Mouse (Mus musculus) testis, postnatal 10 days (tissue): ENCODE measurements around the gene Upk3b.
"Not testable (repeated sequence)": the region's sequence is repeated elsewhere in the genome, so short reads cannot be mapped to it uniquely, and the experiment has no call there.

ENCODE experiments used
- DNase-seq: peaks from one replicate; pipeline ENCODE4 v3.0.0; 2021; ENCODE audit warnings: low spot score

Gene Upk3b

GRCm38 (mm10) chr5:136034868-136035267 is 3.4 kb upstream of the Upk3b start:
- no peak for DNase-seq

GRCm38 (mm10) chr5:136035285-136035684 is 3.0 kb upstream of the Upk3b start:
- no peak for DNase-seq

DNA sequence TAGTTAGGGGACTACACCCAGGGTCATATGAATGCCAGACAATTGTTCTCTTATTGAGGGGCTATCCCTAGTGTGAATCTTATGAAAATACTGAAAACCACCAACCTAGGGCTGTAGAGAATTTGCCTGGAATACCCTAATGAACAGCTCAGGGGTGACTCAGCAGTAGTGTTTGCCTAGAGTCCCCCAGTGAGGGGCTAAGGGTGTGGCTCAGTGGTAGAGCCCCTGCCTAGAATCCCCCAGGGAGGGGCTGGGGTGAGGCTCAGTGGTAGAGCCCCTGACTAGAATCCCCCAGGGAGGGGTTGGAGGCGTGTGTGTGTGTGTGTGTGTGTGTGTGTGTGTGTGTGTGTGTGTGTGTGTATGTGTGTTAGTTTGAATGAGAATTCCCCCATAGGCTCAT is 1.6 kb upstream of the Upk3b start:
- no peak for DNase-seq

GRCm38 (mm10) chr5:136040210-136040609 is 1.9 kb downstream of the Upk3b start:
- DNase-seq = no peak

GRCm38 (mm10) chr5:136041260-136041659 is 3.0 kb downstream of the Upk3b start:
- peak; percentile 63 for DNase-seq

DNA sequence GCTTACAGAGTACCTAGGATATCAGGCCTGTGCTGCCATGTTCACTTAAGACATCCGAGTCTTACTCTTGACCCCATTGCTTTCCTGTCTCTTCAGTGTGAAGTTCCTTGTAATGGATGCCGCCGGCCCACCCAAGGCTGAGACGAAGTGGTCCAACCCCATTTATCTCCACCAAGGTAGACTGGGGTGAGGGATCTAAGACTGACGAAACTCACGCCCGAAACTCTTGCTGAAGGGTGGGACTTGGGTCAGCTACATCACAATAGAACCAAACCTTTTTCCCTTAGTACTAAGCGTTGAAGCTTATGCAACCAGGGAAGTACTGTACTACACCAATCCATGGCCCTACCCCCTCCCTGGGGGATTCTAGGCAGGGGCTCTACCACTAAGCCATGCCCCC is 3.4 kb downstream of the Upk3b start:
- DNase-seq = no peak

- DNase-seq = peak; percentile 59
Observed at GRCm38 (mm10) chr5:136044865-136045264, 6.6 kb downstream of the Upk3b start.

- no peak for DNase-seq
Observed at GRCm38 (mm10) chr5:136045408-136045807, 7.1 kb downstream of the Upk3b start.

GRCm38 (mm10) chr5:136045987-136046386 is 7.7 kb downstream of the Upk3b start:
- peak; percentile 95 for DNase-seq

DNA sequence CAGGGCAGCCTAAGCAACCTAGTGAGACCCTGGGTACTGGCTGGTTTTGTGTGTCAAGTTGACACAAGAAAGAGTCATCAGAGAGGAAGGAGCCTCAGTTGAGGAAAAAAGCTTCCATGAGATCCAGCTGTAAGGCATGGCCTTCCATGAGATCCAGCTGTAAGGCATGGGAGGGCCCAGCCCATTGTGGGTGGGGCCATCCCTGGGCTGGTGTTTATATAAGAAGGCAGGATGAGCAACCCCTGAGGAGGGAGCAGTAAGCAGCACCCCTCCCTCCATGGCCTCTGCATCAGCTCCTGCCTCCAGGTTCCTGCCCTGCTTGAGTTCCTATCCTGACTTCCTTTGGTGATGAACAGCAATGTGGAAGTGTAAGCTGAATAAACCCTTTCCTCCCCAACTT is 10.2 kb downstream of the Upk3b start:
- DNase-seq = not testable (repeated sequence)

- DNase-seq = no peak
Observed at GRCm38 (mm10) chr5:136049926-136050325, 11.6 kb downstream of the Upk3b start.

GRCm38 (mm10) chr5:136051231-136052085 is 13.2 kb downstream of the Upk3b start:
- no peak for DNase-seq

- no peak for DNase-seq
Observed at GRCm38 (mm10) chr5:136052861-136053655, 14.8 kb downstream of the Upk3b start.

GRCm38 (mm10) chr5:136054301-136055077 is 16.2 kb downstream of the Upk3b start, which contains the start of gene Upk3bl:
Gene Upk3bl, plus strand, starts transcription at chr5:136054492.
- no peak for DNase-seq

DNA sequence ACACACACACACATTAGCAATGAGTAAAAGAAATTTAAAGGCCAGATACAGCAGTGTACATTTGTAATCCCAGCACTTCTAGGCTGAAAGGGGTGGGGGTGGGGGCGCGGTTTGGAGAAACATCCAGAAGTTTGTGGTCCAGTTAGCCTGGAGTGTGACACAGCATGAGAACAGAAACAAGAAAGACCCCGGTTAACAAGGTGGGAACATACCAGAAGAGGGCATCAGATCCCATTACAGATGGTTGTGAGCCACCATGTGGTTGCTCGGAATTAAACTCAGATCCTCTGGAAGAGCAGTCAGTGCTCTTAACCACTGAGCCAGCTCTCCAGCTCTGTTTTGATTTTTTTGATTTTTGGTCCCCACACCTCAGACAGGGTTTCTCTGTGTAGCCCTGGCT is 17.8 kb downstream of the Upk3b start:
- no peak for DNase-seq

DNA sequence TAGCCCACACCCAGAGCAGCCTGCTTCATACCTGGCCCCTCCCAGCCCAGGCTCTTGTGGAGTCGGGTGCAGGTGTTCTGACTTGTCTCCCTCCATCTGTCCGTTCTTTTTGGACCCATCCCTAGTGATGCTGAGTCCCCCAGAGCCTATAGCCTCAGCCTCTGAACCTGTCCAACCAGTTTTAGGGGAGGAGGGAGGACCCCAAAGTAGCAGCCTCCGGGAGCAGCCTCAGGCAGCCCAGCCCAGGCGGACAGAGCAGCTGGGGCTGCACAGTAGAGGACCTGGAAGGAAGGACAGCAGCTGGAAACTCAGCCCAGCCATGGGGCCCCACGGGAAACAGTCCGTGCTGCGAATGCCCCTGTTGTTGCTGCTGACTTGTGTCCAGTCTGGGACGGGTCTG is 18.8 kb downstream of the Upk3b start:
- DNase-seq = no peak

GRCm38 (mm10) chr5:136061567-136061966 is 23.3 kb downstream of the Upk3b start:
- DNase-seq = peak; percentile 92

DNA sequence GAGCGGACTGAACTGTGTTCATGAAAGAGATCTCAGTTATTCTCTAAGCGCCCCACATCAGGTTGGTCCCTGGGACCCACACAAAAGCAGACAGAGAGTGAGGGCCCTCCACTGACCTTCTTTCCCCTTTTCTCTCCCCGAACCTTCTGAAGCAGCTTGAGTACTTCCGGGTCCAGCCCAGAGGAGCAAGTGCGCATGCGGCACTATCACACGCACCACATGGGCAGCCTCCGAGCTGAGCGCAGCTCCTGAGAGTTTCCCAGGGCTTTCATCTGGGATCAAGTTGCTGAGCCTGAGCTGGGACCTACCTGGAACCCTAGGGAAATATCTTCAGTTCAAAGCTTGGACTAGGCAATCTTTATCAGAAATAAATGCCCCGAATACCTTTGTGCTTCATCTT is 25.6 kb downstream of the Upk3b start:
- no peak for DNase-seq

GRCm38 (mm10) chr5:136066404-136067148 is 28.3 kb downstream of the Upk3b start:
- DNase-seq = not testable (repeated sequence)

GRCm38 (mm10) chr5:136069411-136069810 is 31.1 kb downstream of the Upk3b start:
- no peak for DNase-seq

- no peak for DNase-seq
Observed at GRCm38 (mm10) chr5:136073051-136073450, 34.8 kb downstream of the Upk3b start.

GRCm38 (mm10) chr5:136073526-136073925 is 35.2 kb downstream of the Upk3b start:
- DNase-seq = no peak
